Mouse (Mus musculus) C2C12 (cell line): ENCODE results near the gene Kif6.
A peak's percentile ranks its signal among the peaks of the same experiment; 100 is the strongest.

Source experiments
- CTCF ChIP-seq: IDR thresholded peaks from one replicate; pipeline ENCODE4 v1.5.1; 2011; ENCODE audit not compliant: control insufficient read depth, insufficient read depth, insufficient read length
- MAX ChIP-seq: IDR thresholded peaks from one replicate; pipeline ENCODE4 v1.6.1; 2011; ENCODE audit warnings: mild to moderate bottlenecking, control low read depth

- TF ChIP-seq CTCF (no peak), MAX (peak; percentile 25)
Observed at GRCm38 (mm10) chr17:49750889-49751324, 136.0 kb downstream of the Kif6 start.
